Mouse (Mus musculus) CH12.LX (cell line): ENCODE measurements around the gene Usp18.

Experiments used
- CHD1 ChIP-seq: IDR thresholded peaks from 2 replicates; pipeline ENCODE4 v1.6.1; 2012; ENCODE audit warnings: low read depth, low read length, improper control_type of control experiment, inconsistent platforms
- CHD2 ChIP-seq: IDR thresholded peaks from 2 replicates; pipeline ENCODE4 v1.6.1; 2011; ENCODE audit warnings: low read length, improper control_type of control experiment
- CTCF ChIP-seq, 2 experiments: IDR thresholded peaks in 1 of 2; conservative IDR thresholded peaks in 1 of 2; 2 replicates each; pipeline ENCODE4 v1.5.1; 2011 to 2012; ENCODE audit warnings: low read depth in 2 of 2, low read length in 2 of 2, improper control_type of control experiment in 1 of 2, inconsistent platforms in 1 of 2, mild to moderate bottlenecking in 1 of 2, moderate library complexity in 1 of 2
- E2F4 ChIP-seq: IDR thresholded peaks from 2 replicates; pipeline ENCODE4 v1.6.1; 2011; ENCODE audit warnings: low read depth, low read length, improper control_type of control experiment; ENCODE audit not compliant: insufficient replicate concordance
- EP300 ChIP-seq: IDR thresholded peaks from 2 replicates; pipeline ENCODE4 v1.6.1; 2011; ENCODE audit warnings: low read length, improper control_type of control experiment
- GABPA ChIP-seq: IDR thresholded peaks from 2 replicates; pipeline ENCODE4 v1.6.1; 2012; ENCODE audit warnings: low read depth, low read length, improper control_type of control experiment, inconsistent platforms; ENCODE audit not compliant: insufficient replicate concordance
- MAX ChIP-seq: IDR thresholded peaks from 2 replicates; pipeline ENCODE4 v1.6.1; 2011; ENCODE audit warnings: low read length, improper control_type of control experiment
- NRF1 ChIP-seq: IDR thresholded peaks from 2 replicates; pipeline ENCODE4 v1.6.1; 2014; ENCODE audit warnings: low read depth, mild to moderate bottlenecking, inconsistent platforms, low read length, improper control_type of control experiment, moderate library complexity
- POLR2A ChIP-seq: IDR thresholded peaks from 2 replicates; pipeline ENCODE4 v1.6.1; 2011; ENCODE audit warnings: low read depth, mild to moderate bottlenecking, improper control_type of control experiment, low read length
- USF1 ChIP-seq: IDR thresholded peaks from 2 replicates; pipeline ENCODE4 v1.6.1; 2014; ENCODE audit warnings: low read depth, mild to moderate bottlenecking, inconsistent platforms, low read length, improper control_type of control experiment
- ZC3H11A ChIP-seq: IDR thresholded peaks from 2 replicates; pipeline ENCODE4 v1.6.1; 2012; ENCODE audit warnings: low read depth, mild to moderate bottlenecking, inconsistent platforms, low read length, improper control_type of control experiment
- ZNF384 ChIP-seq: IDR thresholded peaks from 2 replicates; pipeline ENCODE4 v1.6.1; 2012; ENCODE audit warnings: low read depth, low read length, improper control_type of control experiment, inconsistent platforms

GRCm38 (mm10) chr6:121272075-121272800 lies 26.5 kb downstream of the Usp18 start:
- TF ChIP-seq E2F4 (no peak), CTCF (conservative IDR thresholded peaks at IDR 0.05 in 1 of 2, IDR thresholded peaks at IDR 0.05 in 1 of 2; ENCODE audit: low read depth in 2 of 2, low read length in 2 of 2) (peak; percentile 80 to 81), USF1 (no peak), POLR2A (peak; percentile 67), GABPA (no peak), ZNF384 (no peak), CHD1 (peak; percentile 91), ZC3H11A (no peak), NRF1 (no peak), CHD2 (no peak), MAX (peak; percentile 45; the same call in 1 of the 2 replicates), EP300 (no peak)
